8 mouse cellular contexts compared by ENCODE assay signal in the genomic region with DNA sequence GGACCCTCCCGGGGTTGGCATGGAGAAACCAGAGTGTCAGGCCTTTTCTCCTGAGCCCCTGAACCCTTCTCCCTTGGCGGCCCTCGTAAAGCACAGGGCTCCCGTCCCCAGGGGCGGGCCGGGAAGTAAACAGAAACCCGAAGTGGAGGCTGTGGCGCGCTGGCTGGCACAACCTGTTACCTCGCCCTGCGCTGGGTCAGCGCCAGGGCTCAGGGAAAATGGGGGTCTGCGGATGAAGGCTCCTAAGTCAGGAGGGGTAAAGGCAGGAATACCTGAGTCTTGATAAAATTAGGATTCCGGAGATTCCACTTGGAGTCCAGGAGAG. TPM values are rescaled to one million over a fixed set of nuclear protein-coding genes. Genes with fewer than 3 reads are reported as not detected.
DNase-seq lines count a peak whose midpoint lies in the region; ATAC-seq and TF ChIP-seq lines count a peak whose summit lies in the region.
"Had no signal": no experiment of that assay in that cellular context is flagged by ENCODE, and none has a peak within 500 bp of the region (broad histone marks: within the 10 kb centered on the region; RNA-seq: fewer than 3 reads in every experiment).

No protein-coding gene starts in this region.

- no peak overlapping the region for H3K27ac ChIP-seq in hindbrain, embryonic 12.5 days
- no peak overlapping the region for H3K27ac ChIP-seq in hindbrain, embryonic 14.5 days
- no peak overlapping the region for H3K27ac ChIP-seq in bone marrow macrophage, adult 2 months (ENCODE audit: insufficient read depth, low read depth, low read length)
- no peak overlapping the region for H3K27ac ChIP-seq in hindbrain, embryonic 15.5 days (replicated peaks)
- no peak overlapping the region for H3K27ac ChIP-seq in lung, postnatal 0 days (ENCODE audit: low read length)

- H3K4me3 ChIP-seq in hindbrain, embryonic 12.5 days = no peak overlapping the region
- H3K4me3 ChIP-seq in hindbrain, embryonic 14.5 days (replicated peaks; ENCODE audit: low read length) = no peak overlapping the region
- 0 out of 2 replicates have a peak overlapping the region, but pooled peaks have one; percentile 6 for H3K4me3 ChIP-seq in bone marrow macrophage, adult 2 months (ENCODE audit: insufficient read depth, low read length)
- H3K4me3 ChIP-seq in hindbrain, embryonic 15.5 days = 0 out of 2 replicates have a peak overlapping the region, but pooled peaks have one; percentile 4
- peak overlapping the region; percentile 42 for H3K4me3 ChIP-seq in lung, postnatal 0 days (ENCODE audit: low read depth, low read length)

- no peaks in the 10 kb centered on the region for H3K9me3 ChIP-seq in hindbrain, embryonic 12.5 days (replicated peaks)
- no peaks in the 10 kb centered on the region for H3K9me3 ChIP-seq in hindbrain, embryonic 14.5 days (ENCODE audit: control insufficient read depth, low read length)
- H3K9me3 ChIP-seq in hindbrain, embryonic 15.5 days = no peaks in the 10 kb centered on the region
- H3K9me3 ChIP-seq in lung, postnatal 0 days (ENCODE audit: low read length) = no peaks in the 10 kb centered on the region

- 3% methylated on average over 14 of the region's 14 CpGs for WGBS in hindbrain, embryonic 12.5 days
- WGBS in hindbrain, embryonic 14.5 days = 6% methylated on average over 14 of the region's 14 CpGs
- WGBS in hindbrain, embryonic 15.5 days = 4% methylated on average over 14 of the region's 14 CpGs
- 2% methylated on average over 13 of the region's 14 CpGs for WGBS in lung, postnatal 0 days

- no peak for ATAC-seq in hindbrain, embryonic 12.5 days (ENCODE audit: low FRiP score)
- ATAC-seq in hindbrain, embryonic 14.5 days (ENCODE audit: low FRiP score) = no peak
- ATAC-seq in hindbrain, embryonic 15.5 days (ENCODE audit: low FRiP score, low read depth) = no peak
- ATAC-seq in lung, postnatal 0 days = peak; percentile 65

- peaks cover 49% of the 10 kb centered on the region for H3K27me3 ChIP-seq in hindbrain, embryonic 12.5 days
- H3K27me3 ChIP-seq in hindbrain, embryonic 14.5 days (ENCODE audit: control insufficient read depth, insufficient read depth, low read length) = peaks cover 34% of the 10 kb centered on the region
- peaks cover 49% of the 10 kb centered on the region for H3K27me3 ChIP-seq in hindbrain, embryonic 15.5 days
- peaks cover 8% of the 10 kb centered on the region; the same call in 1 of the 2 replicates for H3K27me3 ChIP-seq in lung, postnatal 0 days (replicated peaks; ENCODE audit: insufficient read depth, low read length)

- DNase-seq in hindbrain, embryonic 14.5 days (ENCODE audit: low spot score) = no peak
- no peak for DNase-seq in lung, postnatal 0 days (ENCODE audit: low spot score)
- no peak for DNase-seq in frontal cortex, adult 2 months (ENCODE audit: extremely low spot score in 1 of 2, low spot score in 1 of 2)
- DNase-seq in testis, postnatal 10 days (ENCODE audit: low spot score) = no peak
- DNase-seq: right cerebral cortex, postnatal 4 days had no signal

- no peaks in the 10 kb centered on the region for H3K36me3 ChIP-seq in hindbrain, embryonic 12.5 days
- no peaks in the 10 kb centered on the region for H3K36me3 ChIP-seq in hindbrain, embryonic 14.5 days (replicated peaks; ENCODE audit: control insufficient read depth, insufficient read depth)
- H3K36me3 ChIP-seq in hindbrain, embryonic 15.5 days = no peaks in the 10 kb centered on the region
- no peaks in the 10 kb centered on the region for H3K36me3 ChIP-seq in lung, postnatal 0 days (ENCODE audit: insufficient read depth, low read length)

- no peak for TF ChIP-seq CTCF in bone marrow macrophage, adult 2 months (IDR thresholded peaks at IDR 0.05; ENCODE audit: low read depth, low read length)
- TF ChIP-seq CTCF in lung, postnatal 0 days (IDR thresholded peaks at IDR 0.05) = no peak

- H3K4me1 ChIP-seq in hindbrain, embryonic 12.5 days = no peaks in the 10 kb centered on the region
- H3K4me1 ChIP-seq in hindbrain, embryonic 14.5 days (replicated peaks; ENCODE audit: control insufficient read depth, insufficient read depth, low read length) = 0 out of 2 replicates have a peak, but pooled peaks cover 3% of the 10 kb centered on the region
- H3K4me1 ChIP-seq in bone marrow macrophage, adult 2 months (ENCODE audit: control insufficient read depth, insufficient read depth, low read length) = 0 out of 2 replicates have a peak, but pooled peaks cover 3% of the 10 kb centered on the region
- H3K4me1 ChIP-seq in hindbrain, embryonic 15.5 days (replicated peaks) = peaks cover 6% of the 10 kb centered on the region; the same call in 1 of the 2 replicates
- H3K4me1 ChIP-seq in lung, postnatal 0 days (ENCODE audit: insufficient read depth, low read depth, low read length) = no peaks in the 10 kb centered on the region

- TF ChIP-seq EP300 in lung, postnatal 0 days (IDR thresholded peaks at IDR 0.05) = no peak

- TF ChIP-seq POLR2A in bone marrow macrophage, adult 2 months (IDR thresholded peaks at IDR 0.05; ENCODE audit: borderline replicate concordance, low read depth, low read length) = no peak

- H3K9ac ChIP-seq in hindbrain, embryonic 12.5 days = no peak overlapping the region
- no peak overlapping the region for H3K9ac ChIP-seq in hindbrain, embryonic 14.5 days
- H3K9ac ChIP-seq in hindbrain, embryonic 15.5 days = no peak overlapping the region
- H3K9ac ChIP-seq in lung, postnatal 0 days (replicated peaks; ENCODE audit: low read depth) = 0 out of 2 replicates have a peak overlapping the region, but pooled peaks have one; percentile 3

- 0 out of 2 replicates have a peak overlapping the region, but pooled peaks have one; percentile 3 for H3K4me2 ChIP-seq in hindbrain, embryonic 12.5 days (replicated peaks)
- no peak overlapping the region for H3K4me2 ChIP-seq in hindbrain, embryonic 14.5 days (replicated peaks)
- no peak overlapping the region for H3K4me2 ChIP-seq in hindbrain, embryonic 15.5 days
- peak overlapping the region; percentile 63 for H3K4me2 ChIP-seq in lung, postnatal 0 days (replicated peaks; ENCODE audit: low read depth, low read length)

RNA-seq across cellular contexts. Expression of gene Bicdl2, which starts 0.5 kb away (rescaled TPM):
- polyA plus RNA-seq in hindbrain, embryonic 12.5 days (2016; fragmentation: Nextera tagmentation; extraction: Ambion mirVana) = 0.50 and 0.57 TPM in 2 replicates
- 0.24 TPM in 1 of 2 replicates, not detected in the other for polyA plus RNA-seq in hindbrain, embryonic 14.5 days (2014; fragmentation: Nextera tagmentation; extraction: Ambion mirVana)
- polyA plus RNA-seq in bone marrow macrophage, adult 2 months (2012; ENCODE audit: insufficient read depth, insufficient read length, missing spikeins) = not detected in 2 replicates
- 0.13 TPM in 1 of 2 replicates, not detected in the other for polyA plus RNA-seq in hindbrain, embryonic 15.5 days (2015; fragmentation: Nextera tagmentation; extraction: Ambion mirVana)
- polyA plus RNA-seq in lung, postnatal 0 days (2015; fragmentation: Nextera tagmentation; extraction: Ambion mirVana) = 7.1 and 8.7 TPM in 2 replicates
- not detected in 2 replicates for polyA plus RNA-seq in frontal cortex, adult 2 months (2012; rRNA removed)

RNA-seq across cellular contexts. Expression of gene Hcfc1r1, which starts 12.6 kb away (rescaled TPM):
- 65.5 and 69.0 TPM in 2 replicates for polyA plus RNA-seq in hindbrain, embryonic 12.5 days (2016; fragmentation: Nextera tagmentation; extraction: Ambion mirVana)
- polyA plus RNA-seq in hindbrain, embryonic 14.5 days (2014; fragmentation: Nextera tagmentation; extraction: Ambion mirVana) = 129 and 143 TPM in 2 replicates
- polyA plus RNA-seq in bone marrow macrophage, adult 2 months (2012; ENCODE audit: insufficient read depth, insufficient read length, missing spikeins) = 101 and 118 TPM in 2 replicates
- polyA plus RNA-seq in hindbrain, embryonic 15.5 days (2015; fragmentation: Nextera tagmentation; extraction: Ambion mirVana) = 127 and 138 TPM in 2 replicates
- 104 and 107 TPM in 2 replicates for polyA plus RNA-seq in lung, postnatal 0 days (2015; fragmentation: Nextera tagmentation; extraction: Ambion mirVana)
- 114 and 144 TPM in 2 replicates for polyA plus RNA-seq in frontal cortex, adult 2 months (2012; rRNA removed)

RNA-seq across cellular contexts. Expression of gene Thoc6, which starts 12.8 kb away (rescaled TPM):
- 43.8 and 47.5 TPM in 2 replicates for polyA plus RNA-seq in hindbrain, embryonic 12.5 days (2016; fragmentation: Nextera tagmentation; extraction: Ambion mirVana)
- polyA plus RNA-seq in hindbrain, embryonic 14.5 days (2014; fragmentation: Nextera tagmentation; extraction: Ambion mirVana) = 39.7 and 40.0 TPM in 2 replicates
- 20.9 and 23.4 TPM in 2 replicates for polyA plus RNA-seq in bone marrow macrophage, adult 2 months (2012; ENCODE audit: insufficient read depth, insufficient read length, missing spikeins)
- polyA plus RNA-seq in hindbrain, embryonic 15.5 days (2015; fragmentation: Nextera tagmentation; extraction: Ambion mirVana) = 40.5 and 43.5 TPM in 2 replicates
- polyA plus RNA-seq in lung, postnatal 0 days (2015; fragmentation: Nextera tagmentation; extraction: Ambion mirVana) = 18.1 and 18.6 TPM in 2 replicates
- polyA plus RNA-seq in frontal cortex, adult 2 months (2012; rRNA removed) = 9.1 and 11.3 TPM in 2 replicates

RNA-seq across cellular contexts. Expression of gene Mmp25, which starts 15.8 kb away (rescaled TPM):
- 1.9 and 2.3 TPM in 2 replicates for polyA plus RNA-seq in hindbrain, embryonic 12.5 days (2016; fragmentation: Nextera tagmentation; extraction: Ambion mirVana)
- polyA plus RNA-seq in hindbrain, embryonic 14.5 days (2014; fragmentation: Nextera tagmentation; extraction: Ambion mirVana) = 1.0 and 1.6 TPM in 2 replicates
- polyA plus RNA-seq in bone marrow macrophage, adult 2 months (2012; ENCODE audit: insufficient read depth, insufficient read length, missing spikeins) = 0.38 and 0.41 TPM in 2 replicates
- 1.7 TPM in 2 replicates for polyA plus RNA-seq in hindbrain, embryonic 15.5 days (2015; fragmentation: Nextera tagmentation; extraction: Ambion mirVana)
- polyA plus RNA-seq in lung, postnatal 0 days (2015; fragmentation: Nextera tagmentation; extraction: Ambion mirVana) = 0.29 and 0.36 TPM in 2 replicates
- polyA plus RNA-seq in frontal cortex, adult 2 months (2012; rRNA removed) = 0.38 and 0.40 TPM in 2 replicates

RNA-seq across cellular contexts. Expression of gene Tnfrsf12a, which starts 16.4 kb away (rescaled TPM):
- 2.8 and 4.2 TPM in 2 replicates for polyA plus RNA-seq in hindbrain, embryonic 12.5 days (2016; fragmentation: Nextera tagmentation; extraction: Ambion mirVana)
- polyA plus RNA-seq in hindbrain, embryonic 14.5 days (2014; fragmentation: Nextera tagmentation; extraction: Ambion mirVana) = 3.1 and 3.7 TPM in 2 replicates
- polyA plus RNA-seq in bone marrow macrophage, adult 2 months (2012; ENCODE audit: insufficient read depth, insufficient read length, missing spikeins) = 4.9 and 5.6 TPM in 2 replicates
- 3.3 and 5.3 TPM in 2 replicates for polyA plus RNA-seq in hindbrain, embryonic 15.5 days (2015; fragmentation: Nextera tagmentation; extraction: Ambion mirVana)
- 50.4 and 53.8 TPM in 2 replicates for polyA plus RNA-seq in lung, postnatal 0 days (2015; fragmentation: Nextera tagmentation; extraction: Ambion mirVana)
- 5.6 and 7.0 TPM in 2 replicates for polyA plus RNA-seq in frontal cortex, adult 2 months (2012; rRNA removed)

Comparison
In these comparisons a context has a peak if more than half of its experiments do, and no peak if none do; other contexts are left out.
1. H3K4me2 ChIP-seq: peak in hindbrain, embryonic 12.5 days (single experiment) and lung, postnatal 0 days (single experiment); none in hindbrain, embryonic 14.5 days (single experiment) and hindbrain, embryonic 15.5 days (single experiment).
2. H3K4me3 ChIP-seq: peak in bone marrow macrophage, adult 2 months (single experiment), hindbrain, embryonic 15.5 days (single experiment) and lung, postnatal 0 days (single experiment); none in hindbrain, embryonic 12.5 days (single experiment) and hindbrain, embryonic 14.5 days (single experiment).